Mouse (Mus musculus): Measurements from ENCODE around the gene Lrrc36.

Lrrc36 gene

GRCm38 (mm10) chr8:105466700-105467291 lies 53.4 kb downstream of the Lrrc36 start:
- peak; percentile 65 to 82 for DNase-seq (ENCODE audit: low spot score in 2 of 2)

- no peak for DNase-seq (ENCODE audit: low spot score in 2 of 2)
Measured at GRCm38 (mm10) chr8:105467396-105467985, 54.1 kb downstream of the Lrrc36 start.

- no peak for DNase-seq (ENCODE audit: low spot score in 2 of 2)
Measured at GRCm38 (mm10) chr8:105468002-105468720, 54.8 kb downstream of the Lrrc36 start.

DNA sequence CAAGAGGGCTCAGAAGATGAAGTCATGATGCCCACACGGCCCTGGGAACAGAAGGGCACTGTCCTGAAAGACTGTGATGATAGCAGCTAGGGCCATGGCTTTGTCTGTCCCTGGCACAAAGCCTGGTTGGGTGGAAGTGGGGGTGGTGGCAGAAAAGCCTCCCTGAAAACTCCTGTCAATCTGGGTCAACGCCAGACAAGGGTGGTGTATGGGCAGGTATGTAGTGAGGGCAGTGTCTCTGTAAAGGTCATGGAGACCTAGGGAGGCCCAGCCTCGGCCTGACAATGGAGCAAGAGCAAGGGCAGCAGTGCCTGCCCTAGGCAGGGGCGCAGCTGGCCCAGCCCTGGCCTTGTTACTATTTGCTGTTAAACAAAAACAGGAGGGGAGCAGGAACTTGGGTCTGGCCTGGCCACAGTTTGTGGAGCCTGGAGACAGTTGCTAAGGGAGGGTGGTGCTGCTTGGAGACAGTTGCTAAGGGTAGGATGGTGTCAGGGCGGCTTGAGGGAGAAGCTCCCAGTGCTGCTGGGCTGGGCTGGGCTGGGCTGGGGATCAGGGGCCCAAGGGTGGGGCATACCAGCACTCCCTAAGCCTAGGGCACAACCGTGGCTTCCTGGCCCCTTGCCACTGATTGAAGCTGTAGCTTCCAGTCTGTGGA lies 55.8 kb downstream of the Lrrc36 start:
- DNase-seq (ENCODE audit: low spot score in 2 of 2) = peak in 1 of 2 experiments; percentile 59

- DNase-seq (ENCODE audit: low spot score in 2 of 2) = no peak
Measured at GRCm38 (mm10) chr8:105469816-105470215, 56.4 kb downstream of the Lrrc36 start.

DNA sequence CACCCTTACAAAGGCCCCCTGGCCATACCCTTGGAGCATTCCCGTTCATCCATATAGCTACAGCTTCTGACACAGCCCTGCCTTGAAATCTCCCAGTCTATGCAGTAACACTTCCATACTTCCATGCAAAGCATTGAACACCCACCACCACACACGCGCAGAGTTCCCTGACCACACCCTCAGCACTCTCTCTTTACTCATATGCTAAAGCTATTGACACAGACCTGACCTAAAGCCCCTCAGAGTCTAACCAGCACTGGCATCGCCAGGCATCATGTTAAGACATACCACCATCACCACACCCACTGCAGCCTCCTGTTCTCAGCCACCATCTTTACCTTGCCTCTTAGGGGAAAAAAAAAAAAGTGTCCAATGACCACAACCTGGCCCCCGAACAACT lies 56.9 kb downstream of the Lrrc36 start:
- no peak for DNase-seq (ENCODE audit: low spot score in 2 of 2)

DNA sequence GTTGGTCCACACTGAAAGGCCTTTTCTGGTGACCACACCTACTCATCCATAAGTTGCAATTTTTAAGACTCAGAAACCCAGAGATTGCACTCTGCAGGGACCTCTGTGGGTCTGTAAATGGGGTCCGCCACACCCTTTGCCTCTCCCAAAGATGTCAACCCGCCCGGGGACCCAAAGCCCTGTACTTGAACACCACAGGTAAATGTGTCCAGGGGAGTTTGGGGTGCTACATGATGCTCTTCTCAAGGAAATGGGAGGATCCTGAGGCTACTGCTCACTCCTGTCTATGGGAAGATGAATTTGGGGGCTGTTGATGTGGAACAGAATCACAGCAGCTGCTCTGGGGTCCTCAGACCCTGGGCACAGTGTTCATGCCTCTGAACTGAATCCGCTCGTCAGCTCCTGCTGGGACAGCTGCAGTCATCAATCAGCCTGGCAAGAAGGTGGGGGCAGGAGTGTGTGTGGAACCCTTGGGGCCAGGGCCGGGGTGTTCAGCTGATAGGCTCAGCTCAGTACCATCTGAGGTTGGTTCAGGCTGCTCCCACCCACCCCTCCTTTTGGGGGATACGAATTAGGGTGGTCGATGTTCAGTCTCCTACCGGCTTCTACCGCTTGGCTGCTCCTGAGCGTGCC lies 57.4 kb downstream of the Lrrc36 start:
- DNase-seq (ENCODE audit: low spot score in 2 of 2) = no peak

GRCm38 (mm10) chr8:105471314-105472015 lies 58.1 kb downstream of the Lrrc36 start, which contains the start of gene Tppp3:
Tppp3 (minus strand) TSS chr8:105471526.
- peak; percentile 74 to 86 for DNase-seq (ENCODE audit: low spot score in 2 of 2)

DNA sequence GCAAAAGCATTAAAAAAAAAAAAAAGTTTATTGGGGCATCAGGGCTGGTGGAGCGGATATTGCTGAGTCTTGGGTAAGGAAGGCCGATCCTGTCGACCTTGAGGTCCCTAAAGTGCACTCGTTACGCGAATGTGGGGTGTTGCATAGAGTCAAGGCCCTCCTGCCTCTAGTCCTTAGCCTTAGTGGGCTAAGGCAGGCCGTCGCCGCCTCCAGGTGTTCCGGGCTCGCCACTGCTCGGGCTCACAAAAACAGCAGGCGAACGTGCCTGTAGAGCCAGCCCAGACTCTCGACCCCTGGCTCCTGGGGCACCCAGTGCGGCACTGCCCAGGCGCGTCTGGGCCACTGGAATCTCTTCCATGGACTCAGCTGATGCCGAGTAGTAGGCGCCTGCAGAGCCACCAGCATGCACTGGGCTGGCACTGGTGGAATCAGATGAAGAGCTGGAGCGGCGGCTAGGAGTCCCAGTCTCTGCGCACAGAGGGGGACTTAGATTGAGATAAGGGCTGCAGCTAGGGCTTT lies 59.1 kb downstream of the Lrrc36 start:
- no peak for DNase-seq (ENCODE audit: low spot score in 2 of 2)

DNA sequence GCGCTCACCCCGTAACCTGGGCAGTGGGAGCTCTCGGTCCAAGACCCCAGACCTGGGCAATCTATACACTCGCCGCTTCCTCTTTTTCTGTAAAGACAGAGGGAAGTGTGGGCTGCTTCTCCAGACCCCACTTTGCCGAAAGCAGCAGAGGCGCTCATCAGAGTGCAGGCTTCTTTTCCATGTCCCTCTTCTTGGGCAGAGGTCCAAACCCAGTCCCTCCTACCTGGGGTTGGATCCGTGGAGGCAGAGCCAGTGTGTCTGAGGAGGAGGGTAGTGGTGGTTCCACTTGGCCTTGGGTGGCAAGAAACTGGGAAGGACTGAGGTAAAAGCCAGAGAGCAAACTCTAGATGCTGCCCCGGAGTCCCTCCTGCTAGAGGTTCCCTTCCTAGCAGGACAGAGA lies 59.6 kb downstream of the Lrrc36 start:
- no peak for DNase-seq (ENCODE audit: low spot score in 2 of 2)

GRCm38 (mm10) chr8:105473816-105474606 lies 60.6 kb downstream of the Lrrc36 start:
- no peak for DNase-seq (ENCODE audit: low spot score in 2 of 2)

DNA sequence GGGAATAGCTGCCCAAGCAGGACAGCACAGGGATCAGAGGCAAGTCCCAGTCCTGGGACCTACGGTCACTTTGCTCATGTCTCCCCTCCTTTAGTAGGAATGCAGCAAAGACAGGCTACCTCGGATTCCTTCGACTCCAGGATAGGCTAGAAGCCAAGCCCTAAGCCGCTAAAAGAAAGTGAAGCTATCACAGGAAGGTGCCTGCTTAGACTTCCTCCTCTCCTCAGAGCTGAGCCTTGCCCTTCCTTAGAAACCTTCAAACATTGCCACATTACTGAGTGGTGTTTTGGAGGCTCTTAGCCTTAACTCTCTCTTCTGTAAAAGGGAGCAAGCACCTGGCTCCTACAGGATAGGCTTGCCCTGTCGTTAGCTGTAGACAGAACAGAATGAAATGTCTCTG lies 61.3 kb downstream of the Lrrc36 start:
- no peak for DNase-seq (ENCODE audit: low spot score in 2 of 2)

- no peak for DNase-seq (ENCODE audit: low spot score in 2 of 2)
Measured at GRCm38 (mm10) chr8:105475254-105475653, 61.9 kb downstream of the Lrrc36 start.

DNA sequence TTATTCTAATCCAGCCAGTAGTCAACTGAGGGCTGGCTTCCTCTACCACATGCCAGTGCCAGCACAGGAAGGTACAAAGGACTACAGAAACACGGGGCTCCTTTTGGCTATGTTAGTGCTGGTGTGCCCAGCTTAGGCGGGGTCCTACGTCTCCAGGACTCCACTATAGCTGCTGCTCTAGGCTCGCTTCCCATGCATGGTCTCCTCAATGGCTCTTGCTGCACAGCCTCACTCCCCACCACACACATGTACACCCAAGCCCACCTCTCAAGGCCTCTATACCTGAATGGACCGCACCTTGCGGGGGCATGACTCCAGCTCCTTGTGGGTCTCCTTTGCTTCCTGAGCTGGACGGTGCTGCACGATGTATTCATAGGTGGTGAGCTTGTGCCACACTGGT lies 62.4 kb downstream of the Lrrc36 start:
- DNase-seq (ENCODE audit: low spot score in 2 of 2) = no peak

GRCm38 (mm10) chr8:105476161-105476560 lies 62.8 kb downstream of the Lrrc36 start:
- DNase-seq (ENCODE audit: low spot score in 2 of 2) = no peak

- peak in 1 of 2 experiments; percentile 71 for DNase-seq (ENCODE audit: low spot score in 2 of 2)
Measured at GRCm38 (mm10) chr8:105476628-105477413, 63.5 kb downstream of the Lrrc36 start.

- DNase-seq (ENCODE audit: low spot score in 2 of 2) = no peak
Measured at GRCm38 (mm10) chr8:105477792-105478191, 64.4 kb downstream of the Lrrc36 start.

DNA sequence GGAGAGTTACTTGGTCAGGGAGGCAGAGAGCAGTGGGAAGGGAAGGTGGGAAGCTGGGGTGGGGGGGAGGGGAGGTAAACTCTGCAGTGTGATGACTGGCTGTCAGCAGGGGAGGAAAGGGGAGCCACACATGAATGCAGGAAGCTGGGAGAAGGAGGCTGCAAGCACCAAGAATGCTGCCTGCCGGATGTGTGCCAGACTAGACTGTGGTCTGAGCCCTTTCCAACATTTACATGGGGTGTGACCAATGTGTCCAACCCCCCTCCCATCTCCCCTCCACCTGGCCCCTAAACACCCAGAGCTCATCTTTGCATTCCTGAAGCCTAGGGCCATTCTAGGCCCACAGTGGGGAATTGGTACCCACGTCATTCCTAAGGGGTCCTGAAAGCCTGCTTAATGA lies 67.6 kb downstream of the Lrrc36 start:
- no peak for DNase-seq (ENCODE audit: low spot score in 2 of 2)

DNA sequence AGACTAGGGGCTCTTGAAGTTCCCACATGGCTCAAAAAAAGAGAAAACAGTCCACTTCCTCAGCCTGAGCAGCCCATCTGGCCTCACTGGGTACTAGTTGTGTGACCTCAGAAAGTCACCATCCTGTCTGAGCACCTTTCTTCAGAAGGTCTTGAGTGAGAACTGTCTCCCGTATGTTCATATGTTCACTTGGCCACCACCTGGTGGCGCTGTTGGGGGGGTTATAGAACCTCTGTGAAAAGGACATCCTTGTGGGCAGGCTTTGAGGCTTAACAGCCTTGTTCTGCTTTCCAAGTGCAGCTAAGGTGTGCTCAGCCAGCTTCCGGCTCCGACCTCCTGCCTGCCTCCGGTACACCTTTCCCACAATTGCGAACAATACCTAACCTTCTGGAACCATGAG lies 68.1 kb downstream of the Lrrc36 start:
- DNase-seq (ENCODE audit: low spot score in 2 of 2) = no peak

- no peak for DNase-seq (ENCODE audit: low spot score in 2 of 2)
Measured at GRCm38 (mm10) chr8:105482123-105482522, 68.8 kb downstream of the Lrrc36 start.
